Mouse (Mus musculus) kidney, adult 2 months (tissue): ENCODE measurements around the gene Micu1.

Experiments
- CTCF ChIP-seq: fragments of 200-500 bp; conservative IDR thresholded peaks from 2 replicates; pipeline ENCODE4 v1.5.1; 2011; ENCODE audit warnings: low read depth, mild to moderate bottlenecking, control low read depth, low read length, moderate library complexity, mixed read lengths; ENCODE audit not compliant: insufficient read depth, insufficient read length
- POLR2A ChIP-seq: fragments of 200-500 bp; IDR thresholded peaks from one replicate; pipeline ENCODE4 v1.6.1; 2011; ENCODE audit warnings: low read depth, low read length, control low read depth

- TF ChIP-seq POLR2A, result no peak
- TF ChIP-seq CTCF, result no peak
These were observed 62.5 kb downstream of the Micu1 start for GRCm38 (mm10) chr10:59764781-59765180.
